ENCODE assay signal across 9 mouse cellular contexts in genomic region chr3:95142617-95143011, GRCm38 (mm10). TPM values are rescaled to one million over a fixed set of nuclear protein-coding genes. Genes with fewer than 3 reads are reported as not detected.
A peak's percentile ranks its signal among the peaks of the same experiment; 100 is the strongest.
DNase-seq lines count a peak whose midpoint lies in the region; ATAC-seq and TF ChIP-seq lines count a peak whose summit lies in the region.
"Had no signal": no experiment of that assay in that cellular context is flagged by ENCODE, and none has a peak within 500 bp of the region (broad histone marks: within the 10 kb centered on the region; RNA-seq: fewer than 3 reads in every experiment).

No protein-coding gene starts in this region.

- no peak overlapping the region for H3K4me3 ChIP-seq in liver, postnatal 0 days (ENCODE audit: low read depth, low read length)
- H3K4me3 ChIP-seq in neural tube, embryonic 13.5 days = no peak overlapping the region
- no peak overlapping the region for H3K4me3 ChIP-seq in stomach, postnatal 0 days (ENCODE audit: low read depth, low read length)
- H3K4me3 ChIP-seq: embryonic facial prominence, embryonic 13.5 days had no signal

- peaks cover 16% of the 10 kb centered on the region; the same call in 1 of the 2 replicates for H3K36me3 ChIP-seq in liver, postnatal 0 days (replicated peaks; ENCODE audit: insufficient read depth, low read length)
- H3K36me3 ChIP-seq in neural tube, embryonic 13.5 days = peaks cover 28% of the 10 kb centered on the region
- H3K36me3 ChIP-seq in stomach, postnatal 0 days (ENCODE audit: control insufficient read depth, insufficient read depth, low read length) = 0 out of 2 replicates have a peak, but pooled peaks cover 7% of the 10 kb centered on the region

- no peaks in the 10 kb centered on the region for H3K9me3 ChIP-seq in liver, postnatal 0 days (ENCODE audit: low read length)
- no peaks in the 10 kb centered on the region for H3K9me3 ChIP-seq in neural tube, embryonic 13.5 days
- no peaks in the 10 kb centered on the region for H3K9me3 ChIP-seq in stomach, postnatal 0 days (ENCODE audit: control insufficient read depth, low read length)
- H3K9me3 ChIP-seq: embryonic facial prominence, embryonic 13.5 days had no signal

- TF ChIP-seq EP300 in liver, postnatal 0 days (IDR thresholded peaks at IDR 0.05; ENCODE audit: low read depth) = no peak
- no peak for TF ChIP-seq EP300 in stomach, postnatal 0 days (optimal IDR thresholded peaks at IDR 0.05)

- no peaks in the 10 kb centered on the region for H3K27me3 ChIP-seq in liver, postnatal 0 days (ENCODE audit: insufficient read depth, low read length)
- H3K27me3 ChIP-seq in neural tube, embryonic 13.5 days = no peaks in the 10 kb centered on the region
- no peaks in the 10 kb centered on the region for H3K27me3 ChIP-seq in stomach, postnatal 0 days (ENCODE audit: control insufficient read depth, insufficient read depth, low read length)
- H3K27me3 ChIP-seq: embryonic facial prominence, embryonic 13.5 days had no signal

- WGBS in liver, postnatal 0 days (ENCODE audit: insufficient replicate concordance) = 10% methylated on average over 5 of the region's 5 CpGs
- WGBS in neural tube, embryonic 13.5 days = 11% methylated on average over 5 of the region's 5 CpGs
- 9% methylated on average over 5 of the region's 5 CpGs for WGBS in stomach, postnatal 0 days

- peaks cover 16% of the 10 kb centered on the region for H3K4me1 ChIP-seq in liver, postnatal 0 days (ENCODE audit: insufficient read depth)
- H3K4me1 ChIP-seq in neural tube, embryonic 13.5 days (replicated peaks) = no peaks in the 10 kb centered on the region
- H3K4me1 ChIP-seq in stomach, postnatal 0 days (replicated peaks; ENCODE audit: control insufficient read depth, insufficient read depth) = no peaks in the 10 kb centered on the region
- H3K4me1 ChIP-seq: embryonic facial prominence, embryonic 13.5 days had no signal

- DNase-seq in CD4-positive, CD25-positive, alpha-beta regulatory T cell, adult 2 months (ENCODE audit: low read depth, low spot score) = peak; percentile 96
- DNase-seq in brain, adult 2 months (ENCODE audit: low read depth, low spot score) = peak; percentile 91
- DNase-seq in heart, postnatal 10 days = peak; percentile 93 to 95
- peak; percentile 90 to 95 for DNase-seq in kidney, postnatal 36 days
- peak; percentile 90 for DNase-seq in liver, postnatal 0 days
- peak; percentile 89 for DNase-seq in stomach, postnatal 0 days (ENCODE audit: low spot score)

- peak overlapping the region; percentile 60; the same call in 1 of the 2 replicates for H3K4me2 ChIP-seq in liver, postnatal 0 days (ENCODE audit: low read depth, low read length)
- no peak overlapping the region for H3K4me2 ChIP-seq in neural tube, embryonic 13.5 days
- no peak overlapping the region for H3K4me2 ChIP-seq in stomach, postnatal 0 days (replicated peaks; ENCODE audit: low read depth)
- H3K4me2 ChIP-seq: embryonic facial prominence, embryonic 13.5 days had no signal

- no peak overlapping the region for H3K9ac ChIP-seq in liver, postnatal 0 days (replicated peaks)
- H3K9ac ChIP-seq in neural tube, embryonic 13.5 days = no peak overlapping the region
- H3K9ac ChIP-seq in stomach, postnatal 0 days (ENCODE audit: low read length) = no peak overlapping the region
- H3K9ac ChIP-seq: embryonic facial prominence, embryonic 13.5 days had no signal

- TF ChIP-seq CTCF in liver, postnatal 0 days (IDR thresholded peaks at IDR 0.05; ENCODE audit: low read depth) = peak; percentile 98
- TF ChIP-seq CTCF in stomach, postnatal 0 days (IDR thresholded peaks at IDR 0.05; ENCODE audit: low read depth) = peak; percentile 98

- no peak overlapping the region for H3K27ac ChIP-seq in liver, postnatal 0 days (ENCODE audit: low read depth)
- no peak overlapping the region for H3K27ac ChIP-seq in neural tube, embryonic 13.5 days (replicated peaks)
- H3K27ac ChIP-seq in stomach, postnatal 0 days (replicated peaks) = no peak overlapping the region
- H3K27ac ChIP-seq: embryonic facial prominence, embryonic 13.5 days had no signal

- peak; percentile 88 for ATAC-seq in erythroid progenitor cell, adult 5-6 weeks (replicated peaks; ENCODE audit: low FRiP score, poor library complexity, severe bottlenecking)
- ATAC-seq in liver, postnatal 0 days = peak; percentile 84
- ATAC-seq in neural tube, embryonic 13.5 days (ENCODE audit: low read depth) = peak; percentile 68
- ATAC-seq in stomach, postnatal 0 days (ENCODE audit: low FRiP score, low TSS enrichment) = peak; percentile 87

- intact Hi-C loops in heart, postnatal 10 days (cut with DNase I) = loop anchor here (1.0 to 2.0 kb wide), 3 partner anchors 32 to 121 kb away; partner anchors contain the start of gene Gabpb2

RNA-seq across cellular contexts. Expression of gene Tnfaip8l2, which starts 0.5 kb away (rescaled TPM):
- total RNA-seq in erythroid progenitor cell, adult 5-6 weeks (2015; ENCODE audit: low replicate concordance) = 7.5 and 18.0 TPM in 2 replicates
- 4.4 and 8.6 TPM in 2 replicates for total RNA-seq in erythroid progenitor cell, adult 5-6 weeks (2017; ENCODE audit: low replicate concordance)
- 1 to 10 TPM; 1.7 to 1.8 TPM for total RNA-seq in heart, postnatal 10 days (2021)
- 13.0 and 13.1 TPM in 2 replicates for polyA plus RNA-seq in liver, postnatal 0 days (2015; fragmentation: Nextera tagmentation; extraction: Ambion mirVana)
- polyA plus RNA-seq in neural tube, embryonic 13.5 days (2015; fragmentation: Nextera tagmentation; extraction: Ambion mirVana) = 3.0 and 3.3 TPM in 2 replicates
- 5.0 and 5.3 TPM in 2 replicates for polyA plus RNA-seq in stomach, postnatal 0 days (2015; fragmentation: Nextera tagmentation; extraction: Ambion mirVana)

RNA-seq across cellular contexts. Expression of gene Lysmd1, which starts 8.7 kb away (rescaled TPM):
- total RNA-seq in erythroid progenitor cell, adult 5-6 weeks (2015; ENCODE audit: low replicate concordance) = 4.6 and 8.3 TPM in 2 replicates
- 7.0 and 8.1 TPM in 2 replicates for total RNA-seq in erythroid progenitor cell, adult 5-6 weeks (2017; ENCODE audit: low replicate concordance)
- 1 to 10 TPM; 8.0 to 8.6 TPM for total RNA-seq in heart, postnatal 10 days (2021)
- 6.7 and 7.0 TPM in 2 replicates for polyA plus RNA-seq in liver, postnatal 0 days (2015; fragmentation: Nextera tagmentation; extraction: Ambion mirVana)
- polyA plus RNA-seq in neural tube, embryonic 13.5 days (2015; fragmentation: Nextera tagmentation; extraction: Ambion mirVana) = 34.7 and 39.1 TPM in 2 replicates
- 9.6 and 10.1 TPM in 2 replicates for polyA plus RNA-seq in stomach, postnatal 0 days (2015; fragmentation: Nextera tagmentation; extraction: Ambion mirVana)

RNA-seq across cellular contexts. Expression of gene Scnm1, which starts 8.8 kb away (rescaled TPM):
- total RNA-seq in erythroid progenitor cell, adult 5-6 weeks (2015; ENCODE audit: low replicate concordance) = 35.0 and 41.1 TPM in 2 replicates
- total RNA-seq in erythroid progenitor cell, adult 5-6 weeks (2017; ENCODE audit: low replicate concordance) = 34.9 and 43.6 TPM in 2 replicates
- 10 to 100 TPM; 28.9 to 34.9 TPM for total RNA-seq in heart, postnatal 10 days (2021)
- polyA plus RNA-seq in liver, postnatal 0 days (2015; fragmentation: Nextera tagmentation; extraction: Ambion mirVana) = 19.3 and 23.7 TPM in 2 replicates
- polyA plus RNA-seq in neural tube, embryonic 13.5 days (2015; fragmentation: Nextera tagmentation; extraction: Ambion mirVana) = 96.8 and 98.2 TPM in 2 replicates
- polyA plus RNA-seq in stomach, postnatal 0 days (2015; fragmentation: Nextera tagmentation; extraction: Ambion mirVana) = 39.5 and 42.9 TPM in 2 replicates

RNA-seq across cellular contexts. Expression of gene Sema6c, which starts 17.6 kb away (rescaled TPM):
- total RNA-seq in erythroid progenitor cell, adult 5-6 weeks (2015; ENCODE audit: low replicate concordance) = not detected in 2 replicates
- total RNA-seq in erythroid progenitor cell, adult 5-6 weeks (2017; ENCODE audit: low replicate concordance) = not detected in 2 replicates
- total RNA-seq in heart, postnatal 10 days (2021) = 10 to 100 TPM in 1 of 2 experiments, 1 to 10 TPM in 1; 7.9 to 10.2 TPM
- 0.28 and 0.71 TPM in 2 replicates for polyA plus RNA-seq in liver, postnatal 0 days (2015; fragmentation: Nextera tagmentation; extraction: Ambion mirVana)
- 33.8 and 34.3 TPM in 2 replicates for polyA plus RNA-seq in neural tube, embryonic 13.5 days (2015; fragmentation: Nextera tagmentation; extraction: Ambion mirVana)
- polyA plus RNA-seq in stomach, postnatal 0 days (2015; fragmentation: Nextera tagmentation; extraction: Ambion mirVana) = 1.7 and 2.2 TPM in 2 replicates

RNA-seq across cellular contexts. Expression of gene Tmod4, which starts 18.3 kb away (rescaled TPM):
- not detected in 2 replicates for total RNA-seq in erythroid progenitor cell, adult 5-6 weeks (2015; ENCODE audit: low replicate concordance)
- total RNA-seq in erythroid progenitor cell, adult 5-6 weeks (2017; ENCODE audit: low replicate concordance) = not detected in 2 replicates
- total RNA-seq in heart, postnatal 10 days (2021) = 1 to 10 TPM; 9.6 to 9.9 TPM
- polyA plus RNA-seq in liver, postnatal 0 days (2015; fragmentation: Nextera tagmentation; extraction: Ambion mirVana) = 0.19 and 1.5 TPM in 2 replicates
- 0.96 and 1.7 TPM in 2 replicates for polyA plus RNA-seq in neural tube, embryonic 13.5 days (2015; fragmentation: Nextera tagmentation; extraction: Ambion mirVana)
- polyA plus RNA-seq in stomach, postnatal 0 days (2015; fragmentation: Nextera tagmentation; extraction: Ambion mirVana) = 0.70 and 1.0 TPM in 2 replicates
